Mouse (Mus musculus) testis, adult 2 months (tissue): Measurements from ENCODE around the gene Rps15a.

ENCODE experiments used
- CTCF ChIP-seq: fragments of 200-500 bp; IDR thresholded peaks from 2 replicates; pipeline ENCODE4 v1.5.1; 2012; ENCODE audit warnings: low read depth, mild to moderate bottlenecking, inconsistent platforms, low read length, moderate library complexity; ENCODE audit not compliant: control insufficient read depth, insufficient read depth, insufficient replicate concordance
- POLR2A ChIP-seq: fragments of 200-500 bp; IDR thresholded peaks from 2 replicates; pipeline ENCODE4 v1.6.1; 2012; ENCODE audit warnings: low read depth, mild to moderate bottlenecking, inconsistent platforms, low read length, moderate library complexity; ENCODE audit not compliant: control insufficient read depth

- TF ChIP-seq CTCF, result no peak
- TF ChIP-seq POLR2A, result no peak
These were observed 12.3 kb downstream of the Rps15a start for GRCm38 (mm10) chr7:118103462-118104379.
